ENCODE assay signal across 11 mouse cellular contexts in the genomic region with DNA sequence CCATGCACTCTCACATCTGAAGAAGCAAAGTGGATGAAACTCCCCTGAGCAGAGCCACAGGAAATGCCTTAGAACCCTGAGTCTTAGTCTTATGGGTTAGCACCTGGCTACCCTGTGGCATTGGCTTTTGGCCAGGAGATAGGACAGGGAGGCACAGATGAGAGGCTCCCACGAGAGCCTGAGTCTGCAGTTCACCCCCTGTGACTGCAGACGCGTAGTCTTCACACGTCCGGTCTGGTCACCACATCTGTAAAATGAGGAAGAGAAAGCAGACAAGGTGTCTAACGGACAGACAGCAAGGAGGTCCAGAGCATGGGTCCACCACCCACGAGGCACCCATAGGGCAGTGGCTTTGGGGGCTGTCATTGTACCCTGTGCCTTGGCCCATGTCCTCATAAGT.
DNase-seq lines count a peak whose midpoint lies in the region; ATAC-seq lines count a peak whose summit lies in the region.
"Had no signal": no experiment of that assay in that cellular context is flagged by ENCODE, and none has a peak within 500 bp of the region (broad histone marks: within the 10 kb centered on the region; RNA-seq: fewer than 3 reads in every experiment).

No protein-coding gene starts in this region.

- no peak overlapping the region for H3K27ac ChIP-seq in hindbrain, embryonic 13.5 days
- H3K27ac ChIP-seq: gastrocnemius, adult 2 months; hindbrain, embryonic 15.5 days had no signal

- H3K4me2 ChIP-seq in hindbrain, embryonic 13.5 days: no peak overlapping the region
- H3K4me2 ChIP-seq: hindbrain, embryonic 15.5 days; stomach, embryonic 15.5 days had no signal

- 92% methylated on average over 7 of the region's 7 CpGs for WGBS in hindbrain, embryonic 13.5 days

- no peak overlapping the region for H3K4me3 ChIP-seq in hindbrain, embryonic 13.5 days
- H3K4me3 ChIP-seq: gastrocnemius, adult 2 months; hindbrain, embryonic 15.5 days; stomach, embryonic 15.5 days had no signal

- peak; percentile 83 for ATAC-seq in common myeloid progenitor, adult 5-6 weeks (replicated peaks; ENCODE audit: low read depth, poor library complexity, severe bottlenecking)
- ATAC-seq in hindbrain, embryonic 13.5 days (ENCODE audit: low FRiP score): no peak

- no peaks in the 10 kb centered on the region for H3K9me3 ChIP-seq in hindbrain, embryonic 13.5 days
- H3K9me3 ChIP-seq: hindbrain, embryonic 15.5 days; stomach, embryonic 15.5 days had no signal

- no peaks in the 10 kb centered on the region for H3K27me3 ChIP-seq in splenic B cell, adult 2 months (ENCODE audit: control insufficient read depth, insufficient read depth, low read length, poor library complexity, severe bottlenecking)
- H3K27me3 ChIP-seq in hindbrain, embryonic 13.5 days: peaks cover 14% of the 10 kb centered on the region; the same call in 1 of the 2 replicates
- H3K27me3 ChIP-seq: hindbrain, embryonic 15.5 days; stomach, embryonic 15.5 days had no signal

- H3K4me1 ChIP-seq in hindbrain, embryonic 13.5 days (replicated peaks): peaks cover 22% of the 10 kb centered on the region

- DNase-seq in layer of hippocampus, adult 9-11 months: peak; percentile 90
- DNase-seq in layer of hippocampus, postnatal 14 days (ENCODE audit: low spot score in 2 of 2): no peak
- peak; percentile 82 for DNase-seq in A20 (ENCODE audit: low read depth, low spot score)
- peak; percentile 88 for DNase-seq in splenic B cell, adult 2 months (ENCODE audit: low read depth, low spot score)
- no peak for DNase-seq in urinary bladder, postnatal 36 days (ENCODE audit: low spot score in 2 of 2)
- DNase-seq: cerebellum, adult 8-10 months had no signal

- H3K9ac ChIP-seq in hindbrain, embryonic 13.5 days: no peak overlapping the region
- H3K9ac ChIP-seq: hindbrain, embryonic 15.5 days; stomach, embryonic 15.5 days had no signal

- no peaks in the 10 kb centered on the region for H3K36me3 ChIP-seq in splenic B cell, adult 2 months (ENCODE audit: control insufficient read depth, insufficient read depth, low read length, poor library complexity, severe bottlenecking)
- no peaks in the 10 kb centered on the region for H3K36me3 ChIP-seq in hindbrain, embryonic 13.5 days
- H3K36me3 ChIP-seq: hindbrain, embryonic 15.5 days; stomach, embryonic 15.5 days had no signal

Comparison
In these comparisons a context has a peak if more than half of its experiments do, and no peak if none do; other contexts are left out.
1. DNase-seq: peak in layer of hippocampus, adult 9-11 months (single experiment), A20 (single experiment) and splenic B cell, adult 2 months (single experiment); none in layer of hippocampus, postnatal 14 days (0 of 2) and urinary bladder, postnatal 36 days (0 of 2).